Mouse (Mus musculus): ENCODE measurements around the gene Plet1.

DNA sequence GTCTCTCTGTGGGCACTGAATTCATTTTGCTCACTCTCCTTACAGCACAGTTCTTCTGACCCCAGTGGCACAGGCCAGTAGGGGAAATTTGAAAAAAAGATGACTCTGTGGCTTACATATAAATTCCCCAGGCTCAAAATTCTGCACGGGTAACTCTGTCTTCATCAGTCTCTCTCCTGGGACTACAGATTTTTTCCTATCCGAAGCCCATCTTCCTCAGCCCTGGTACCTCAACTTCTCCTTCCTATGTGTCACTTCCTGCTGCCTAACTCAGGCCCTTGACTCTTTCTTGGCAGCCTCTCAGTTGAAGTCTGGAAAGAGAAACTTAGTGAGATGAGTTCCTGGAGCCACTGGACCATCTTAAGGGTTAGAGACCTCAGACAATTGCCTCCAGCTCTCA, 59.2 kb downstream of the Plet1 start:
- TF ChIP-seq CTCF (IDR thresholded peaks at IDR 0.05; ENCODE audit: low read depth, low read length): no peak
- no peak for TF ChIP-seq POLR2A (IDR thresholded peaks at IDR 0.05; ENCODE audit: borderline replicate concordance, low read depth, low read length)
